Mouse (Mus musculus): ENCODE results near the gene Zfp933.
"Not testable (repeated sequence)": the region's sequence is repeated elsewhere in the genome, so short reads cannot be mapped to it uniquely, and the experiment has no call there.

Zfp933 gene

DNA sequence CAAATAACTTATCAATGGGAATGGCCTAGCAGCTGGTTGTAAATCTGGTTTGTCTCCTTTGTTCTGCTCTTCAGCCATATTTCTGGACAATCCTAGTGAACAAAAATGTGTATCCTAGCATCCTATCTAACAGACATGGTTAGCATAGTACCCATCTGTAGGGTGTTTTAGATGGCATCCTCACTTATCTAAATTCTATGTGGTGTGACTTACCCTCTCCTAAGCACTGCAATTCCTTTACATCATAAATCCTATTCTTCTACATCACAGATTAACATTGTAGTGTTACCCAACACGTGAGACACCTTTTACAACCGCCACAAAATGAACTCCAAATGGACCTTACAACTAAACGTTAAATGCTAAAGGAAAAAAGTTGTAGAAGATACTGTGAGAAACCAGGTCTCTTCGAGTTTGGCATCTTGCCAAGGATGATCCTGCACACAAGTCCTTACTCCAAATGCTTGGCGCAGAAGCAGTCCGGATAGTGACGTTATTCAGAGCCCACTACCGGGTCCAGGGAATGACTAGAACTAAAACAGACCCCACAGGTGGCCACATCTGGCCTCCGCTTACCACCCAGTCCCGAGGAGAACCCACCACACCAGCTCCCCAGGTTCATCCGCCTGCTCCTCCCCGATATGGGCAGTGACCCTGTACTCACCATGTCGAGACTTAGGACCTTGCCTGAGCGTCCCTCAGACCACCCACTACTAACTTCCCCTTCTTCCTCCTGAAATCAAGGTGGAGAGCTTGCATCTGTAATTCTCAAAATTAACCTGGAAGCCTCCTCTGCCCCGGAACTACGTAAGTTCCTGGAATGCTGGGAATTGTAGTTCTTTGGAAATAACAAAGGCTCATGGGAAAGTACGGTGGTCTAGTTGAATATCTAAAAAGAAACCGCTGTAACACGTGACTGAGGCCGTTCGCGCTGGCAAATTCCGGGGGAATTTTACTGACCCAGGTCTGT is at the start of gene Zfp933:
Gene Zfp933, minus strand, starts transcription at position 753 of the 970 bp plus-strand sequence.
- DNase-seq = peak; percentile 54

DNA sequence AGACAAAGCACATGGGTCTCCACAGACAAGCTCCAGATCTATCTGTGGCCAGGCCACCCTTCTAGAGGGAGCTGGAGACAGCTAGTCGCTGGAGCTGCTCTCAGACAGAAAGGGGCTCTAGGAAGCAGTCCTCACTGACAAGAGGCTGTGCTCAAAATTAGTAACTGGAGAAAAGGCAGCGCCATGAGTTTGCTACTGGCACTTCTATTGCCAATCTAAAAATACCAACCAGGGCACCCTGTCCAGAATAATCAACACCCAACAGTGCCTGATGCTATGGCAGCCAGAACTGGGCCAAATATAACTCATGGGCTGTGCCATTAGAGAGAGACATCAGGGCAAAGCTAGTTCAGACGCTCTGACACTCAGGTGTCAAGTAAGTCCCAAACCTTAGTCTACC is 49.2 kb upstream of the Zfp933 start:
- DNase-seq = no peak

DNA sequence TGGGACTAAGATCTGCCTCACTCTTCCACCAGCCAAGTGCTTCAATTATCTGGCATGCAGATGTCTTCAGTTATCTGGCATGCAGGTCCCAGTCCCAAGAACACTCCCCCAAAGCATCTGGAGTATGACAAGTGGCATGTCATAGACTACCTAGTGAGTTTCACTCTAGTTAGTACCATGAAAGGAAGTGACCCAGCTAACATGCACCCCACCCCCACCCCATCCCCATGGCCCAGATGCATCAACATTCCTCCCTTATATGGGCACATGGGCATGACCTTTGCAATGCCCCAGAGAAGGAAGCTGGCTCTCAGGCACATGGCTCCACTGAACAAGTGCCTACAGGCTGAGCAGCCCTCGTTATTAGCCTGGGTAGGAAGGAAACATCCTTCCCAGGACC is 48.2 kb upstream of the Zfp933 start:
- DNase-seq = no peak

DNA sequence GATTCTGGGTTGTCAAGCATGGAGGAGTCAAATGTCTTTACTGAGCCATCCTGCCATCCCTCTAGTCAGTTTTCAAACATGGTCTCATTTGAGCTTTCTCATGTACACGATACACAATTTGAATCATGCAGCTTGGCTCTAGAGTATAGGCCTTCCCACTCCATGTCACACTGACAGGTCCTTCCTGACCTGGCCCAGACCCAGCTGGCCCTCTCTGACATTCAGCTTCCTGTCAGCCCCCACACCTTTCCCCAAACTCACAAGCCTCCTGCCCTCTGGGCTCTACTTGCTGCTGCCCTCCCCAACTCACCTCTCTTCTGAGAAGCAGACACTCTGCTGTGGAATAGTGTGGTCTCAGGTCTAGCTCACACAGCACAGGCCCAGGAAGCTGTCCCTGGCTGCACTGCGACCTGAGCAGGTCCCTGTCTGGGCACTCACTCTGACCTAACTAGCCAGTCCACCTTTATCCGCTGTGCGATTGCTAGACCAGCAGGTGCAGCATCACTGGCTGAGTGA is 47.7 kb upstream of the Zfp933 start:
- DNase-seq = no peak

DNA sequence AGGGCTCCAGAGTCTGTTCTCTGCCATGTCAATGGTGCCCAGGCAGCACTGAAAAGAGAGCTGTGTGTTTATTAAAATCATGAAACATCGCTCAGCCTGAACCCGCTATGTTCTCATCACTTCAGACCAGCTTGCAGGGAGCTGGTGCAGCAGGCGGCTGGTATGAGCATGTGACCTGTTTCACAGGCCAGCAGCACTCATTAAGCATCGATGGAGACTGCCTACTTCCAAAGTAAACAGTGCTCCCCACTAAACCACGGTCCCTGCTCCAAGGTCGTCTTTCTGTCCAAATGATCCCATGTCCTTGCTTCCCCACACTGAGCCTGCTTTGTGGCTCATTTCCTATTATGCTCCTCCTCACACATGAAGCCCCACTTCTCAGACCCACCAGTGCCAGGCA is 42.2 kb upstream of the Zfp933 start:
- no peak for DNase-seq

GRCm38 (mm10) chr4:147888237-147888636 is 40.1 kb upstream of the Zfp933 start:
- no peak for DNase-seq

DNA sequence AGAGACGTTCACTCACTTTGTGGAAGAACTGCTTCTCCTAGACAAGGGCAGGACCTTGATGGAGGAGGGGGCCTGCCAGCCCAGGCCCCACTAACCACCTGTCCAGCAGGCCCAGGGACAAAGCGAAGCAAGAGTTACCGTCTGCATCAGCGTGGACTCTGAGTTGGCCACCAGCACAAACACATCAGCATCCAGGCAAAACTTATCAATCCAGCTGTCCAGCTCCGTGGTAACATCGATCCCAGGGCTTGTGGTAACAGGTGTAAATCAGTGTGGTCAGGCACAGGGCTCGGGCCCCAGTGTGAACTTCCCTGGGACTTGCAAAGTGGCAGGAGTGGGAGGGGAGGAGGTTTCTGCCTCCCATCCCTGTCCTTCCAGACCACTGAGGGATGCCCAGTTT is 39.1 kb upstream of the Zfp933 start:
- no peak for DNase-seq

GRCm38 (mm10) chr4:147886158-147886557 is 38.0 kb upstream of the Zfp933 start:
- DNase-seq = no peak

- DNase-seq = no peak
Measured at GRCm38 (mm10) chr4:147884138-147884537, 36.0 kb upstream of the Zfp933 start.

GRCm38 (mm10) chr4:147883041-147883440 is 34.9 kb upstream of the Zfp933 start:
- DNase-seq = no peak

DNA sequence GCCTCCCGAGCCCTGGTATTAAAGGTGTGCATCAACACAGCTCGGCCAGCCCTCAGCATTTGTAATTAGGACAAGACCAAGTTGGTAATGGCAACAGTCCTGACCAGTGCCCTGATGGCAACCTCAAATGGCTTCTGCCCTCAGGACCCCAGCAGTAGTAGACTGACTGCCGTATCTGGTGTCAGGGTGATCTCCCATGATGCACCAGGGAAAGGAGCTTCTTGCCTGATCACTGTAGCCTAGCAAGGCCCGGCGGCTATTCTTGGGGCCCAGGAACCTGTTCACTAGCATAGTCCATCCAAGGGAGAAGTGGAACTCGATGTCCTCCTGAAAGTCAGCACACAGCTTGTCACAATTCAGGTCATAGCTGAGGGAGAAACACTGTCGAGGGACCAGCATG is 33.6 kb upstream of the Zfp933 start:
- DNase-seq = no peak

DNA sequence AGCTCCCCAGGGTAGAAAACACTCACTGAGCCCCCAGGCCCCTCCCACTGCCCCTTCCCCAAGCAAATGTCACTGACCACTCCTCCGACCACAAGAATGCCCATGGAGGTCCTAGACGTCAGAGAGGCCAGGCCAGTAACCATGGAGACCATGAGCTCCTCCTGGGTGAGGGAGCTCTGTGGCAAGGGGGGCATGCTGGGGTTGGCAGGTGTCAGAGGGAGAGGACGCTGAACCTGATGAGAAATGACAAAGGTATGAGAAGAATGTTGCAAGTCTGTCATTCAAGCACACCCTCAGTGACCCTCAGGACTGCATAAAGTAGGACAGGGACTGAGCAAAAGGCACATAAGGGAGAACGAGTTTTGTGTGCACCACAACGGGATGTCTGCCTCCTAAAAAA is 31.7 kb upstream of the Zfp933 start:
- no peak for DNase-seq

GRCm38 (mm10) chr4:147879456-147879855 is 31.3 kb upstream of the Zfp933 start:
- no peak for DNase-seq

GRCm38 (mm10) chr4:147878537-147878936 is 30.4 kb upstream of the Zfp933 start:
- no peak for DNase-seq

DNA sequence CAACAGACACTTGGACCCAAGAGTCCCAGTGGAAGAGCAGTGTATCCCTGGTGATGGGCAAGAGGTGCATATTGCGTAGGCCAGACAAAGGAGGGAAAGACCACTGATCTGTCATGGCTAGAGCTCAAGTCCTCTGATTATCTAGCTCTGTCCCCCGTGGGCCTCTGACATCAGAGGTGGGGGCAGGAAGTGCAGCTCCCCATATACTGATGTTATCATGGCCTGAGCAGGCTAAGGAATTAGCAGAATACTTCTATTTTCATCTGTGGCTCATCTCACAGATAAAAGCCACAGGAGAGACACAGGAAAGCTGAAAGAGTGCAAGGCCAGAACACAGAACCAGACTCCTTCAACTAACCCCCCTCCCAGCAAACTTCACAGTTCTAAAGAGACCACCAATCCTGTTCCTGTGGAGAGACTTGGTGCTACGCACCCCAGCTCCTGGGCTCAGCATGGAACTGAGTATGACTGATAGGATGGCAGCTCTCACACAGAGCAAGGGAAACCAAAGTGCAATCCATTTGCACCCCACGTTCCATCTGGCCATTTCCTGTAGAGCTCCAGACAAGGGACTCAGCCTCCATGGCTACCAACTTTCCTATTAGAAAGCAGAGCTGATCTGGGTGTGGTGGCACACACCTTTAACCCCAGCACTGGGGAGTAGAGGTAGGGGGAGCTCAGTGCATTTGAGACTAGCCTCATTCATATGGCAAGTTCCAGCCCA is 27.8 kb upstream of the Zfp933 start:
- no peak for DNase-seq

- DNase-seq = no peak
Measured at GRCm38 (mm10) chr4:147869238-147869637, 21.1 kb upstream of the Zfp933 start.

GRCm38 (mm10) chr4:147868450-147869031 is 20.4 kb upstream of the Zfp933 start, which contains the start of the genes Miip and Fv1:
Gene Miip (minus strand): TSS chr4:147868816.
Gene Fv1 (plus strand): TSS chr4:147868979.
- DNase-seq = peak; percentile 83

DNA sequence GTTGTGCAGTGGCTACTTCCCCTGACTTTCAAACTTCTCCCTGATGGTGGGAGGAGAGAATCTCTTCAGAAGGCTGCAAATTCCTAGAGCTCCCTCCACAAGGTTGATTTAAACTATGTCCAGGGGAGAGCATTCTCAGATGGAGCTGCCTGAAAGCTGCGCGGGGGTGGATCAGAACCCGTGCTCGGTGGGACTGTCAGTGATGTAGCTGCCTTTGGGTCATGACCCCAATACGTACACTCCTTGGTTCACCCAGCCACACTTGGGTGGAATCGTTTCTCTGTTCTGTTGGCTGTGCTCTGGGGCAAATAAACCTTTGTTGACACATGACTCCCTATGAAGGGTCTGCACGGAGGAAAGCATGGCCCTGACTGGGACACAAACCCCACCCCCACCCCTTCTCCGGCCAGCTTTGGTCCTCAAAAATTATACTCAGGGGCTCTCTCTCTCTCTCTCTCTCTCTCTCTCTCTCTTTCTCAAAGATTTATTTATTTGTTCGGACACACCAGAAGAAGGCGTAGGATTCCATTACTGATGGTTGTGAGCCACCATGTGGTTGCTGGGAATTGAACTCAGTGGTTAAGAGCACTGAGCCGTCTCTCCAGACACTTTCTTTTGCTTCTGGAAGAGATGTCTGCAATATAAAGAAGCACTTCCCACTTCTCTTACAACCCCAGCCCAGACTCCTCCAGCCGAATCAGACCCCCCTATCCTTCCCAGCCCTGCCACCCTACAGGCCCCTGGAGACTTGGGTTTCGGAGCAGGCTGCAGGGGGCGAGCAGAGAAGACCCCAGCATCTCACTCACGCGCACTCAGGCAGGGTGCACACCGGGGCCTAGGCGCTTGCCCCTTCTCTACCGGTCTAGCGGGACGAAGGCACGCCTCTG is 19.6 kb upstream of the Zfp933 start:
- DNase-seq = no peak

GRCm38 (mm10) chr4:147866793-147867192 is 18.6 kb upstream of the Zfp933 start:
- not testable (repeated sequence) for DNase-seq

GRCm38 (mm10) chr4:147866056-147866455 is 17.9 kb upstream of the Zfp933 start:
- DNase-seq = no peak

DNA sequence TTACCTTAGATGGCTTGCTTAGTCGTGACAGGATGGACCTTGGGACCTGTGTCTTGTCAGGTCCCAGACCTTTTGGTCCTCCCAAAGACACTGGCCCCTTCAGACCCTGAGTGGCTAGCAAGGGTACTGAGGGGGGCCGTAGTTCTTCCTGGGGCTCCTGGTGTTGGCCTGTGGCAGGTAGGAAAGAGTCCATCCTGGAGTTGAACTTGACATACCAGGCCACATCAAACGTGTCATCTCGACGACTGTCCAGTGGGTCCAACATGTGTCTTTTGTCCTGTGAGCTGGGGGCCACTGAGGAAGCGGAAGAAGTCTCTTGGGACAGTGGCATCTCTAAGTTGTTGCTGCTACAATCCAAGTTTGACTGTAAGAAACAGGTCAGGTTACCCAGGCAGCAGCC is 17.5 kb upstream of the Zfp933 start:
- DNase-seq = no peak

GRCm38 (mm10) chr4:147862051-147862450 is 13.9 kb upstream of the Zfp933 start:
- DNase-seq = no peak
